Mouse (Mus musculus): ENCODE measurements around the gene Rab10.

Gene Rab10

DNA sequence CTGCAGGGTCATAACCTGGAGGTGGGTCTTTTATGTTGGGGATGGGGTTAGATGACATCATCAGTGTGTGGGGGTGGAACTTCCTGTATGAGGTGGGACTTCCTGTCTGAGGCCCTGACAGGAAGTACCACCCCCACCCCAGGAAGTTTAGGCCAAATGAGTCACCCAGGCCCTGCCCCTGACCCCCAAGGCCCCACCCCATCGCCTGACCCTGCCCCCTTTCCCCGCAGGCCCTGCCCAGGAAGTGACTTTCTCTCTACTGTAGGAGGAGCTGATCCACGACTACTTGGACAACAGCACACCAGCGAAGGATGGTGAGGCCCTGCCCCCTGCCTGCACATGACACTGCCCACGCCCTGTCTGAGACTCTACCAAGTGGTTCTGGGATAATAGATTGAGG, 72.0 kb downstream of the Rab10 start:
- in situ Hi-C loops (cut with MboI, MseI): loop anchor here (5.0 to 10.0 kb wide), 3 partner anchors 65 to 190 kb away; partner anchors contain the start of genes Asxl2 and Kif3c

DNA sequence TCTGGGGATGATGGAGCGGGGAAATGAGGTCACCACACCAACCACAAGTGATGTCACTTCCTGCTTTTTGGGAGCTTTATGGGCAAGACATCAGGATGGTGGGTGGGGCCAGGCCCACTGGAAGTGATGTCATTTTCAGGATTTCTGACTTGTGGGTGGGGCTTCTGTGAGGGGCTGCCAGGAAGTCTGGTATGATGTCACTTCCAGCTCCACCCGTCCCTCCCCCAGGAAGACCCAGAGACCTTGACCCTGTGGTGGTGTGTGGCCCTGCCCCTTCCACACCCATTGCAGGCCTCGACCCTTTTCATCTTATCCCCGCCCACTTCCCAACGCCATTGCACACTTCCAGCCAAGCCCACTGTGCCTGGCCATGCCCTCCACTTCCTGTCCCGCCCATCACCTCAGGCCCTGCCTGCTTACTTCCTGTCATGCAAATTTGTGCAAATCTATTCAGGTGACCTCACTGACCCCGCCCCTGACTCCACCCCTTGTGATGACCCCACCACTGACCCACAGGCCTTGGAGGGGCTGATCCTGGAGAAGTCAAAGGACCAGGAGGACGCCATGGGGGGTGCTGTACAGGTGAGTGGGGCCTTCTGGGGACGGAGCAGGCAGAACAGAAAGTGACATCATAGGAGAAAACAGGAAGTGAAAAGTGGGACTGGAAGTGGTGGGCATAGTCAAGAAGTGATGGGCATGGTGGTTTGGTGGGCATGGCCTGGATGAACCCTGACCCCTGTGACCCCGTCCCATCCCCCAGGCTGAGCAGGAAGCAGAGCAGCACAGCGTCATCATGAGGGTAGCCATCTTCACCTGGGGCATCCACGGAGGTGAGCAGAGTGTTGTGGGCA, 72.7 kb downstream of the Rab10 start:
- in situ Hi-C loops (cut with MboI, MseI): loop anchor here (5.0 to 10.0 kb wide), 3 partner anchors 65 to 190 kb away; partner anchors contain the start of genes Asxl2 and Kif3c

DNA sequence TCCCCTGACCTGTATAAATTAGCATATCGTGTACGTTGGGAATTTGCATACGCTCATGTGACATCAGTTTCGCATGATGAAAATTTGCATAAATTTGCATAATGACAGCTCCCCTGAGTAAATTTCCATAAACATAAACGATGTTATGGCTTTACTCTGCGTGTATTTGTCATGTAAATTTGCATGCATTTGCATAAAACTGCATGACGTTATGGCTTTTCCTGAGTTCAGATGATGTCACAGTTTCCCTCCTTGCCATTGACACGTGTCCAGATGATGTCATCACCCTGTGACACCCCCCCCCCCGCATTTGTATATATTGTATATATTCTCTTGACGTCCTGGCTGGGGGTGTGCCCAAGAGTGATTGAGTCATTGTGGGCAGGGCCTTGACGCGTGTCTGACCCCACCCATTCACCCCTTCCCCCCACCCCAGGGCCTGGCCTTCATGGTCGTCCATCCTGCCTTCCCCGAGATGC, 73.6 kb downstream of the Rab10 start:
- in situ Hi-C loops (cut with MboI, MseI): loop anchor here (5.0 to 10.0 kb wide), 3 partner anchors 66 to 191 kb away; partner anchors contain the start of genes Asxl2 and Kif3c

DNA sequence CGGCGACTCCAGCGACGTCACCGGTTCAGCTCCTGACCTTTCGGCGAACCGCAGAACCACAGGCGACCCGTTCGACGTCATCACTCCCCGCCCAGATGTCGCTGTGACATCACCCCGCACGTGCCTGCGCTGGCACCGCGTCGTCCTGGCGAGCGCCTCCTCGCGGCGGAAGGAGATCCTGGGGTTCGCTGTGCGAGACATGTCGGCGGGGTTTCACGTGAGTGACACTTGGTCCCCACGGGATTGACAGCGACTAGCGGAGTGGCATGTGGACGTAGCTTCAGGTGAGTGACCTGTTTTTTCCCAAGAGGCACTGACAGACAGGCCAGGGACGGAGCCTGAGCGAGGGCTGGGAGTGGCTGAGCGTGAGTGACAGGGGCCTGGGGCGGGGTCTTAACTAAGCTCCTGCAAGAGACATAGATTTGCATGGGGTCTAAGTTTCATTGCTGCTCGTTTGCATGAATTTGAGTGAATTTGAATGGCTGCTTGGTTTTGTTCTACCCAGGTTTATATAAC, 74.1 kb downstream of the Rab10 start:
- in situ Hi-C loops (cut with MboI, MseI): loop anchor here (5.0 to 10.0 kb wide), 3 partner anchors 67 to 192 kb away; partner anchors contain the start of genes Asxl2 and Kif3c

DNA sequence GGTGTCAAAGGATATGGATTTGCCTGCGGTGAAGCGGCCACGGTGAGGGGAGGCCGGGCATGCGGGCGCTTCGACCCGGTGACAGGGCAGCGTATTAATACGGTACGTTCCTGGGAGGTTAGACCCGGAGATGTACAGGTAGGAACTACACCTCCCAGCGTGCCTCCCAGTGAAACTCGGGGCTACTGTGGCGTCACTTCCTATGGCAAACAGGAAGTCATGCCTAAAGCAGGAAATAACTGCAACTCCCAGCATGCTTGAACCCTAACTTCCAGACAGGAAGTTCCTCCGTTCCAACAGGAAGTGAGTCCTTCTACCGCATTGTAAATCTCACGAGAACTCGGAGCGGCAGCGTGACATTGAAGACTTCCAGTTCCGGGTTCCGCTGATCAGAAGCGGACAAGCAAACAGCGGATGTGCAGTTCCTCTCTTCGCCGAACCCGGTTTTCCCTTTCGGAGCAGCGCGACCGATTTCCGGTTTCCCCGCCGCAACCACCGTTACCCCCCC, 74.6 kb downstream of the Rab10 start:
- in situ Hi-C loops (cut with MboI, MseI): loop anchor here (5.0 to 10.0 kb wide), 3 partner anchors 67 to 192 kb away; partner anchors contain the start of genes Asxl2 and Kif3c

DNA sequence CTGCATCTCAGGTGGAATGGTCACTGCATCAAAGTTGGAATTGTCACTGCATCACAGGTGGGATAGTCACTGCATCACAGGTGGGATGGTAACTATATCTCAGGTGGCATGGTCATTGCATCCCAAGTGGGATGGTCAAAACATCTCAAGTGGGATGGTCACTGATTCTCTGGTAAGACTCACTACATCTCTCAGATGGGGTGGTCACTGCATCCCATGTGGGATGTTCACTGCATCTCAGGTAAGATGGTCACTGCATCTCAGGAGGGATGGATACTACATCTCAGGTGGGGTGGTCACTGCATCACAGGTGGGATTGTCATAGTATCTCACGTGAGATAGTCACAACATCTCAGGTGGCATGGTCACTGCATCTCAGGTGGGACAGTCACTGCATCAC, 75.7 kb downstream of the Rab10 start:
- in situ Hi-C loops (cut with MboI, MseI): loop anchor here (10.0 kb wide), 1 partner anchor 131 kb away; the partner anchor contains the start of gene Kif3c

DNA sequence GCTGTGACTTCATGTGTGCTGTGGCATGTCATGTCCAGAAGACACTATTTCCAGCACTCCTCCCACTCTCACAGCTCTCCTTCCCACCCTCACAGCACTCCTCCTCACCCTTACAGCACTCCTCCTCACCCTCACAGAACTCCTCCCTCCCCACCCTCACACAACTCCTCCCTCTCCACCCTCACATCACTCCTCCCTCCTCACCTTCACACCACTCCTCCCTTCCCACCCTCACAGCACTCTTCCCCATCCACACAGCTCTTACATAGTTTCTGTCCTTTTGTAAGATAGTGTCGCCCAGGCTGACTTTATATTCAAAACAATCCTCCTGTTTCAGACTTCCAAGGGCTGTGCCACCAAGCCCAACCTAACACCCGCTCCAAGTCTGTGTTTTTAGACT, 86.4 kb downstream of the Rab10 start:
- in situ Hi-C loops (cut with MboI, MseI): no loop called here

DNA sequence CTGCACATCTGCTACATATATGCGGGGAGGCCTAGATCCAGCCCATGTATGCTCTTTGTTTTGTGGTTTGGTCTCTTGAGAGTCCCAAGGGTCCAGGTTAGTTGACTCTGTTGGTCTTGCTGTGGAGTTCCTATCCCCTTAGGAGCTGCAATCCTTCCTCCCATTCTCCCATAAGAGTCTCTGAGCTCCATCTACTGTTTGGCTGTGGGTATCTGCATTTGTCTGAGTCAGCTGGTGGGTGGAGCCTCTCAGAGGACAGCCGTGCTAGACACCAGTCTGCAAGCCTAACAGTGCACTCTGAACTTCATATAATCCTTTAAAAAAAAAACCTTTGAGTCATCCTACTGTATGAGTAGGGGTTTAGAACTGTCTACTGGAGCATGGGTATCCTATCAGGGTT, 99.6 kb downstream of the Rab10 start:
- in situ Hi-C loops (cut with MboI, MseI): loop anchor here (10.0 kb wide), 1 partner anchor 115 kb away; no protein-coding TSS in a partner anchor

DNA sequence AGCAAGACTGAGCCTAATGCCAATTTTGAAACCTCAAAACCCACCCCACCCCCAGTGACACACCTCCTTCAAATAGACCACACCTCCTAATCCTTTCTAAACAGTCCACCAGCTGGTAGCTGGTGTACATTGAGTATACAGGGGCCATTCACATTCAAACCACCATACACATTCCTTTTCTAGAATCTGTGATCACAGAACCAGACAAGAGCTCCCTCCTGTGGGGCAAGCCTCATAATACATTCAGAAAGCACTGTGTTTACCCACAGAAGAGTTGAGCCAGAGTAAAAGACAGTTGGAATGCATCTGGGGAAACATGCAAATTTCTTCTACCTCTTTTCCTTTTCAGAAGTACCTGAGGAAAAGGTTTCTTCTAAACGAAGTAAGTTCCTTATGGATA, 100.6 kb downstream of the Rab10 start:
- in situ Hi-C loops (cut with MboI, MseI): no loop called here
